Mouse (Mus musculus) right cerebral cortex, postnatal 25 days (tissue): Measurements from ENCODE around the gene Tbc1d22a.
"Not testable (repeated sequence)": the region's sequence is repeated elsewhere in the genome, so short reads cannot be mapped to it uniquely, and the experiment has no call there.

Source experiments
- DNase-seq: peaks from one replicate; pipeline ENCODE4 v3.0.0; 2022

Tbc1d22a gene

DNA sequence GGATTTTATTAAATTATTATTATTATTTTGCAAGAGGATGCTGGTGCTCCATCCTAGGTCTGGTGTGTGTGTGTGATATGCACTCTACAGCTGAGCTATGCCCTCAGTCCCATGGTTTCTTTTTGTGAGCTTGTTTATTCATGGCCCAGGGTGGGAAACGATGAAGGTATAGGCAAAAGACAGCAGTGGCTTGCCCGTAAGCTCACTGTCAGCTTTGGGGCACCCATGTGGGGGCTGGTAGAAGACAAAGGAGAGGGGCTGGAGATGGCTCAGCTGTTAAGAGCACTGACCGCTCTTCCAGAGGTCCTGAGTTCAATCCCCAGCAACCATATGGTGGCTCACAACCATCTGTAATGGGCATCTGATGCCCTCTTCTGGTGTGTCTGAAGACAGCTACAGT lies 32.9 kb upstream of the Tbc1d22a start:
- not testable (repeated sequence) for DNase-seq

- DNase-seq: no peak
Measured at GRCm38 (mm10) chr15:86181941-86182439, 32.3 kb upstream of the Tbc1d22a start.

DNA sequence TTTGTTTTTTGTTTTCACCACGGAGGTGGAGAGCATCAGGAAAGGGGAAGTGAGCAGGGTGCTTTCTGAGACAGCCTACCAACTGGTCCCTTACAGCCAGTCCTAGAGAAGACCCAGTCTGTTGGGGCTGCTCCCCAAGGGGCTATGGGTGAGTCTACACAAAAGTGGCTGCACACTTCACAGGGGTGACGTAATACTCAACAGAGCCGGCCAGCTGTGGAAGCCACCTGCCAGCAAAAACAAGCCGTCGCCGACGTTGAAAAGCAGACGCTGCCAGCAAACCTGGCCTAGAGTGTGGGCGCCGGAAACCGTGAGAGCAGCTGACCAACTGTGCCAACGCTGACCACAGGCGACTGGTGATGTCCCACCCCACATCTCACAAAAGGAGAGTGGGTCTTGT lies 31.6 kb upstream of the Tbc1d22a start:
- DNase-seq: peak; percentile 44

- no peak for DNase-seq
Measured at GRCm38 (mm10) chr15:86183484-86183883, 30.8 kb upstream of the Tbc1d22a start.

- no peak for DNase-seq
Measured at GRCm38 (mm10) chr15:86184071-86184470, 30.2 kb upstream of the Tbc1d22a start.

DNA sequence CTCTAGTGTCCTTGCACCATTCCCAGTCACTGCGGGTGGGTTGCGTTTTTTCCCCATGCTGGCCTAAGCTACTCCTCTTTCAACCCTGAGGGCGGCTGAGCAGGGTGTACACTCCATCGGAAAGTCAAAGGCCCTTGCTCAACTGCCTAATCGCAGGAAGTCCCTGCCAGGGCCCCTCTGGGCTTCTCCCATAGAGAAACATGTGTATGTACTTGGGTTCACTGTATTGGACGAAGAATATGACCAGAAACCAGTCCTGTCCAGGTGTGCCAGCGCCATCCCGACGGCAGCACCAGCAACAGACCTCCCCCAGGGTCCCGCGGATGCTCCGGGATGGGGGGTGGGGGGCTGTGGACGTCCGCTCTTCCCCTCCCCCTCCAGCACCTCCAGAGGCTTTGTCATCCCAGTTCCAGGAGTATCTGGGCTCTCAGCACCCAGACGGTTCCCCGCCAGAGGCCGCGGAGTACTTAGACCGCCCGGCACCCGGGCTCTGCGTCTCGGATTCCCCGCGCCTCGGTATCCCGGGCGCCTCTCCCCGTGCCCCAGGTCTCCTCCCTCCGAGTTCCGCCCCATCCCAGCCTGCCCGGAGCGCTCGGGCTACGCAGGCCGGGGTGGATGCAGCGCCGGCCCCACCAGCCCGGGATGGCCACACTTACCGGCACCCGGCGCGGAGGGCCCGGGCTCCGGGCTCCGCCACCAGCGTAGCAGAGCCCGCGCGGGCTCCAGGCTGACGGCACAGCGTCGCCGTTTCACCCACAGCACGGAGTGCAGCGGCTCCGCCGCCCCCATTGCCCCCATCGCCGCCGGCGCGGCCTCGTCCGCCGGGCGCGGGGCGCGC lies 29.2 kb upstream of the Tbc1d22a start:
- DNase-seq: peak; percentile 57

- peak; percentile 88 for DNase-seq
Measured at GRCm38 (mm10) chr15:86185689-86186569, 28.3 kb upstream of the Tbc1d22a start, which contains the start of gene Cerk. Cerk (minus strand) TSS chr15:86186141.

- DNase-seq: no peak
Measured at GRCm38 (mm10) chr15:86186686-86187085, 27.6 kb upstream of the Tbc1d22a start.

- no peak for DNase-seq
Measured at GRCm38 (mm10) chr15:86188186-86188585, 26.1 kb upstream of the Tbc1d22a start.

- no peak for DNase-seq
Measured at GRCm38 (mm10) chr15:86188746-86189470, 25.4 kb upstream of the Tbc1d22a start.

- no peak for DNase-seq
Measured at GRCm38 (mm10) chr15:86190387-86190786, 23.9 kb upstream of the Tbc1d22a start.

- no peak for DNase-seq
Measured at GRCm38 (mm10) chr15:86191505-86191904, 22.8 kb upstream of the Tbc1d22a start.

- DNase-seq: no peak
Measured at GRCm38 (mm10) chr15:86191933-86192332, 22.3 kb upstream of the Tbc1d22a start.

DNA sequence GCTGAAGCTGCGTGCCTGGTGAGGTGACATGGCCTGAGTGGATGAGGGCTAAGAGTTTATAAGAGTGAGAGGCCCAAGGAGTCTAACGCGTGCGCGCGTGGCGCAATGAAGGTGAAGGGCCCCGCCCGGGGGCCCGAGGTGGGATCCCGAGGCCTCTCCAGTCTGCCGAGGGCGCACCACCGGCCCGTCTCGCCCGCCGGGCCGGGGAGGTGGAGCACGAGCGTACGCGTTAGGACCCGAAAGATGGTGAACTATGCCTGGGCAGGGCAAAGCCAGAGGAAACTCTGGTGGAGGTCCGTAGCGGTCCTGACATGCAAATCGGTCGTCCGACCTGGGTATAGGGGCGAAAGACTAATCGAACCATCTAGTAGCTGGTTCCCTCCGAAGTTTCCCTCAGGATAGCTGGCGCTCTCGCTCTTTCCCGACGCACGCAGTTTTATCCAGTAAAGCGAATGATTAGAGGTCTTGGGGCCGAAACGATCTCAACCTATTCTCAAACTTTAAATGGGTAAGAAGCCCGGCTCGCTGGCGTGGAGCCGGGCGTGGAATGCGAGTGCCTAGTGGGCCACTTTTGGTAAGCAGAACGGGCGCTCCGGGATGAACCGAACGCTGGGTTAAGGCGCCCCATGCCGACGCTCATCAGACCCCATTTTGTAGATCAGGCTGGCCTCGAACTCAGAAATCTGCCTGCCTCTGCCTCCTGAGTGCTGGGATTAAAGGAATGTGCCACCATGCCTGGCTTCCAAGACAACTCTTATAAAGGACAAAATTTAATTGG lies 19.4 kb upstream of the Tbc1d22a start:
- not testable (repeated sequence) for DNase-seq

DNA sequence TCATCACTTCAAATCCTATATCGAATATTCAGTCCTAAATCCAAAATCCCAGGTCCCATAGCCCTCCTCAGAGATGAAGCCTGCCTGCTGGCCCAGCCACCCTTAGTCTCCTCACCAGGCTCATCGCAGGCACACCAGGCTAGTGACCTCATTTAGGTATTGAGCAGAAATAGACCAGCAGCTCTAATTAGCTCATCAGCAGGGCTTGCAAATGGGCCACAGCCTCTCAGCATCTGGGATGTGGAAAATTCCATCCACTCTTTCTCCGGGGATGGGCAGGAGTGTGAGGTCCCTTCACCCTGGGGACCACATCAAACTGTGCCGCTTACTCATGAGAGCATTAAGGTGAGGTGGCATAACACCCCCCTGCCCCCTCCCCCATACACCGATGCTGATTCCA lies 15.2 kb upstream of the Tbc1d22a start:
- DNase-seq: no peak

DNA sequence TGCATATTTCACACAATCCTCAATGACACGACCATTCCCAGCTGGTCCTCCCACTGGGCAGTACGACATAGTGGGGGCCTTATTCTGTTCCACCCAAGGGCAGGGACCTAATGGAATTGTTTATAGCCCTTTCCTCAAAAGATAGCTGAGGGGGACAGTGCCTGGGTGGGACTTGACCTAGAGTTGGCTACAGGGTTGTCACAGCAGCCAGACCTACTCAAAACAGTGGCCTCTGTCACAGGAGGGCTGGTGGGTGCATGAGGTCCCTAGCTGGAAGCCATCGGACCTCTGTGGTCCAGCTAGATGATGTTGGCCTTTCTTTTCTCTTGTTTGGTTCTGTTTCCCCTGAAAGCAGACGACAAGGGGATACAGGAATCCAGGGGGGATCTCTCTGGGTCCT lies 14.8 kb upstream of the Tbc1d22a start:
- DNase-seq: no peak

DNA sequence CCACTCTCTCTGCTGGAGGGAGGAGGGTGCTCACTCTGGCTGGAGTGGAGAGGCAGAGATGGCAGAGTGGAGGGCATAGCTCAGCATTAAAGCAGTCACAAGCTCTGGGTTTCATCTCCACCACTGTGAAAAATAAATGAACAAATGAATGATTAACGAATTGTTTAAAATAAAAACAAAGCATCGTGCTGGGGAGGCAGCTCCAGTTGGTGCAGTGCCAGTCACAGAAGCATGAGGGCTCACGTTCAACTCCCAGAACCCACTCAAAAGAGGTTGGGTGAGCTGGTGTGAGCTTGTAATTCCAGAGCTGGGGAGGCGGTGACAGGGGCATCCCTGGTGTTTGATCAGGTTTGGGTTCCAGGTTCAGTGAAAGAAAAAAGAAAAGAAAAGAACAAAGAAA lies 14.1 kb upstream of the Tbc1d22a start:
- DNase-seq: no peak

- no peak for DNase-seq
Measured at GRCm38 (mm10) chr15:86201095-86201494, 13.2 kb upstream of the Tbc1d22a start.

- DNase-seq: no peak
Measured at GRCm38 (mm10) chr15:86201696-86202330, 12.4 kb upstream of the Tbc1d22a start.

DNA sequence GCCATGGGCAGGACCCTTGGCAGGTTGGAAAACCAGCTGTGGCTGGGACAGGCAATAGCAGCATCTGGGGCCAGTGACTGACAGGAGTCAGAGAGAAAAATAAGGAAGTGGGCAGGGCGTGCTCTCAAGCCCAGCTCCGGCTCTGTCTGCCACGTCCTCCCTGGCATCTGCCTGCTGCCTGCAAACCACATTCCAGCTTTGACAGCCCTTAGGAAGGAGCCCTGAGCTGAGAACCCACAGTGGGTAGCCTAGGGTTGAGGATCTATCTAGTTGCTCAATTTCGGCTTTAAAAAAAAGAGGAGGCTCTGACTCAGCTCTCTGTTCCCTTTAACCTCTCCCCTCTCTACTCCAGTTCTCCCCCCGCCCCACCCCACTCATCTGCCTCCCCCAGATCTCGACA lies 11.6 kb upstream of the Tbc1d22a start:
- no peak for DNase-seq

GRCm38 (mm10) chr15:86203292-86203793 lies 10.9 kb upstream of the Tbc1d22a start:
- DNase-seq: no peak
